Mouse (Mus musculus) left cerebral cortex, postnatal 14 days (tissue): Measurements from ENCODE around the gene Rhbdd3. TPM values are rescaled to one million over a fixed set of nuclear protein-coding genes. Genes with fewer than 3 reads are reported as not detected.
"Not testable (repeated sequence)": the region's sequence is repeated elsewhere in the genome, so short reads cannot be mapped to it uniquely, and the experiment has no call there.

Experiments
- DNase-seq, 2 experiments: peaks; one replicate each; pipeline ENCODE4 v3.0.0; 2021 to 2022; ENCODE audit warnings: low spot score in 2 of 2, mixed read lengths in 1 of 2
- intact Hi-C: fragments of 180-260 bp; cut with DNase I; formaldehyde crosslinking; loops from one replicate; pipeline ENCODE4 v1.15.1; 2025
- total RNA-seq, 2 experiments: library from RNA; stranded (reverse); gene quantifications; 2 replicates each; pipeline ENCODE4 v1.2.3; 2021

The Rhbdd3 gene
- total RNA-seq, 2 experiments from 2014 or later: 21.7 to 24.6 TPM

DNA sequence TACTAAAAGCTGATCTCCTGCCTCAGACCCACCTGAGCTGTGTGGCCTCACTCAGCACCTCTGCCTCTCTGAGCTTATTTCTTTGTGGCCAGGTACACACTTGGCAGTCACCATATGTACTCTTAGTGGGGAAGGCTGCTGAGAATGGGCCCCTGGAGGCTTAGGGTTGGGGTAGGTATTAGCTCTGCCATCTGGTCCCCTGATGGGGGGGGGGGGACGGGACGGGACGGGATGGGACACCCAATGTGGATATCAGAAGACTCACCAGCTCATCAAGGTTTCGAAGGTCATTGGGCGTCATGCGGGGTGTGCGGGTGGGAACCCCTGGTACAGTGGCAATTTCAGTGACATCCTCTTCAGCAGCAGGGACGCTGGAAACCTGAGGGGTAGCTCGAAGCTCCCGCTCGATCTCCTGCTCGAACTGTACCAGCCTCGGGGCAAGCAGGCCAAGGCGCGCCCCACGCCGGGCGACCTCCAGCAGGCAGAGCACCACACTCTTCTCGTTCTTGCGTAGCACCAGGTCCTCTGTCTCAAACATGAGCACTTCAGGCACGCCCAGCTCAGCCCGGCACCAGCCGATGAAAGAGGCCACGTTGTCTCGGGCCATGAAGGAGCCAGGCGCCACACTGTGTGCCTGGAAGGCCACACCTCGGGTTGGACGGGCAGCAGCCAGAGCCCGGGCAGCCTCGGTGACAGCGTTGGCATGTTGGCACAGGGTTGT is 35.0 kb upstream of the Rhbdd3 start:
- intact Hi-C loops: loop anchor here (2.0 kb wide), 1 partner anchor 47 kb away; no protein-coding TSS in a partner anchor
- DNase-seq: peak; percentile 18 to 42

DNA sequence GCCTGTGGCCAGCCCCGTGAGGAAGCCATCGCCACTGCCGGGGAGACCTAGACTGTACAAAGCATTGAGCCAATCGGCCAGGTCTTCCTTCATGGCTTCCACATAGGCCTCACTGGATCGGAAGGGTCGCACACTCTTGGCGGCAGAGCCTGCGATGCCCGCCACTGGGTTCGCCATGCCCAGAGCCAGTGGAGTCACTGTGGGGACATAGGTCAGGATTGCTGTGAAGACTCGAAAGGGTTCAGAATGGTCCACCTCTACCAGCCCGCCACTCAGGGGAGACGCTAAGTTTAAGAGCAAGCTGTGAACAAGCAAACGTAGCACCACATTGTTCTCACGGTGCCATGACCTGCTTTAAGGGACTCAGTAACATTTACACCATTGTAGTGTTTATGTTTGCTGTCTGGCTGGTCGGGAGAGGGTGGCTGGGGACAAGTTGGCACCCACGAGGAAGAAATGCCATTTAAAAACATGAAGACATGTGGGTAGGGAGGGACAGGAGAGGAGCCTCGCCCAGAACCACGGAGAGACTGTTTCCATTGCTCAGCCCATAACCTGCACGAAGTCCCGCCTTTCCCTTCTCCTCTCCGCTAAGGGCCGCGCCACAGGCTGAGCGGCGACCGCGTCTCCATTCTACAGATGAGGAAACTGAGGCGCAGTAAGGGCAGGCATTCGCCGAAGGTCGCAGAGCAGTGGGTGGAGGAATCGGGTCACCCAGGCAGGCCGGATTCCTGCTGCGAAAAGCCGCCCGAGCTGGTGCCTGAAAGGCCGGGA is 34.3 kb upstream of the Rhbdd3 start:
- DNase-seq: peak; percentile 37 to 62
- intact Hi-C loops: loop anchor here (2.0 kb wide), 1 partner anchor 48 kb away; no protein-coding TSS in a partner anchor

DNA sequence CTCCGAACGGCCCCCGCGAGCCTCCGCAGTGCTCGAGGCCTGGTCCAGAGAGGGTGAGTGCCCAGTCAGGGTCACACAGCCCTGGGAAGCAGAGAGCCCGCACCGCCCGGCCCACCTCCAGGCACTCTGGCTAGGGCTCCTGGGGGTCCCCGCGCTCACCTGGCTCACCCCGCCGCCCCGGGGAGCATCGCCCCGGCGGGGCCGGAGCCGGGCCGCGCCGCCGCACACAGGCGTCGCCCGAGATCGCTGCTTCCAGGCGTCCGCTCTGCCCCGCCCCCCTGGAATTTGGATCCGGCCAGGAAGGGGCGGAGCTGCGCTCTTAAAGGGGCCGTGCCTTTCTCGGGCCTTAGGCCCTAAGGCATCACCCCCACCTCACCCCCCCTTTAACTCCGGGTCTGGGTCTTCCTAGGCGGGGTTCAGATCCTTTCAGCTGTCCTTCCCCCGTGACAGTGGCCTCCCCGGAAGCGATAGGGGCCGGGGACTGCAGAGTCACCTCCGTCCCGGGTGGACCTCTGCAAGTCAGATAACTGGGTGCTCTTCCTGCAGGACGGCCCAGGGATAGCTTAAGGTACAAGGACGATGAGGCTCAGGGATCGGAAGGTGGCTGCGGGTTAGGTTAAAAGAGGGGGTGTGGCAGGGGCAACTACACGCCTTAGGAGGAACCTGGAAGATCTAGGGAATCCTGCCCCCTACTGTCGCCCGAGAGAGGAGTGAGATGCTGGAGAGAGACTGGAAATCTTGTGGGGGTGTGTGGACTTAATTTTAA is 33.5 kb upstream of the Rhbdd3 start, which contains the start of gene Gas2l1:
TSS of gene Gas2l1 (minus strand) at position 272 of the 766 bp plus-strand sequence.
- DNase-seq: peak; percentile 88 to 89
- intact Hi-C loops: loop anchor here (2.0 kb wide), 1 partner anchor 48 kb away; no protein-coding TSS in a partner anchor

DNA sequence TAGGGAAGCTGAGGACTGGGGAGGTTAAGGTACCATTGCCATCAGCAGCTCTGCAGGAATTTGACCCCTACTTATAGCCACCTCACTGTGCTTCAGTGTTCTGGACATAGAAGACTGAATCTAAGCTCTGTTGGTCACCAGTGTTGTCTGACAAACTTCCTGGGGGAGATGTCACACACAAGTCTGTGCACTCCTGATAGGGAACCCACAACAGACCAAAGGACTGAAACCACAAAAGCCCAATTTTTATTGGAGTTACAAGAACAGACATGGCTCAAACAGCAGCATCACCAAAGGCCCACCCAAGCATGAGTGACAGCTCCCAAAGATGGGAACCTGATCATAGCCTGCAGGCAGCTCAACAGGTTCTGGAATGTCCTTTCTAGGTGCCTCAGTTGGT is 31.7 kb upstream of the Rhbdd3 start:
- intact Hi-C loops: no loop called here
- DNase-seq: no peak

DNA sequence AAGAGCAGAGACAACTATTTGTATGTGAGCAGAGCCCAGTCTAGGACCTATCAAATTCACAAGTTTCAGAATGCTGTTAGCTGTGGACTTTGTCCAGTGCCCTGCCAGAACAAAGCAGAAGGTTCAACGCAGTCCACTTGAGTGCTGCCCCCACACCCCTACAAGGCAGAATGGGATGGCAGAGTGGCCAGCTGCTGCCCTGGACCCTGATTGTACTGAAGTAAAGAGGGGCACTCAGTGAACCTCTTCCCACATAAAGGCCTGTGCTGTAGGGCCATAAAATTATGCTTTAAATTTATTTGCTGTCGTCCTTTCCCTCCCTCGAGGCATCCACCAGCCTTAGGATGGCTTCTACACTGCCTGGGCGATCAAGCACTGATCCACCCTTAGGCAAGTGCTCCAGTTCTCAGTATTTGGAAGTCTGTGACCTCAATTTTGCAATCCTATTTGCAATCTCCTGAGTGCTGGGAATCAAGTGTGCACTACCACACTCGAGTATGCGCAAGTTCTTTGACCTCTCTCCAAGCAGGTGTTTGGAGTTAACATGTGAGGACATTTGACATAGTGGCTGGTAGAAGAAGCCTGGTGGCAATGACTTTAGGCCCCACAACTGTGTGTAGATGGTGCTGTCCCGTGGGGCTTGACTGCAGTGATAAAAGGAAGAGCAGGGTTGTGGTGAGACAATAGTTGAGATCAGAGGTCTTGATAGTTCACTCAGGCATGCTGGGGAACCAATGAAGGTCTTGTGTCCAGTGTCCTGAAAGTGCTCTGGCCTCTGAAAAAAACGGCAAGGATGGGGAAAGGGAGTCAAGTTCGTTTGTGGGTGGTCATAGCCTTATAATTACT is 30.4 kb upstream of the Rhbdd3 start:
- intact Hi-C loops: no loop called here
- no peak for DNase-seq

DNA sequence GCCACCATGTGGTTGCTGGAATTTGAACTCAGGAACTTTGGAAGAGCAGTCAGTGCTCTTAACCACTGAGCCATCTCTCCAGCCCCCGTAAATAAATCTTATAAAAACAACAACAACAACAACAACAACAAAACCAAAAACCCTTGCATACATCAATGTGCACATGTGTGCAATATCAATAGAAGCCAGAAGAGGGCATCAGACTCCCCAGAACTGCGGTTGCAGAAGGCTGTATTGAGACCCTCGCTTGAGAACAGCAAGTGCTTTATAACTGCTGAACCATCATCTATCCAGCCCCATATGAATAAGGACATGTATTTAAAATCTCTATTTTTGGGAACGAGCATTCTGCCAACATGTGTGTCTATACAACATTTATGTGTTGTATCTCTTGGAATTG is 23.8 kb upstream of the Rhbdd3 start:
- intact Hi-C loops: no loop called here
- peak in 1 of 2 experiments; percentile 59 for DNase-seq

DNA sequence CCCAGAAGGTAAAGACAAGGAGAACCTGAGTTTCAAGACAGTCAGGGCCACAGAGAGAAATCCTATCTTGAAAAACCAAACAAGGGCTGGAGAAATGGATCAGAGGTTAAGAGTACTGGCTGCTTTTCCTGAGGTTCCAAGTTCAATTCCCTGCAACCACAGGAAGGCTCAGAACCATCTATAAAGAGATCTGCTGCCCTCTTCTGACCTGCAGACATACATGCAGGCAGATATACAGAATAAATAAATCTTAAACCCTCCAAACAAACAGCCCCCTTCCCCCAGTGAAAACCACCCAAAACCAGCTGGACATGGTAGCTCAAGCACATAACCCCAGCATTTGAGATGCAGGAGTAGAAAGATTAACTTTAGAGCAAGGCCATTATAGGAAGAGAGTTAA is 23.0 kb upstream of the Rhbdd3 start:
- intact Hi-C loops: no loop called here
- no peak for DNase-seq

DNA sequence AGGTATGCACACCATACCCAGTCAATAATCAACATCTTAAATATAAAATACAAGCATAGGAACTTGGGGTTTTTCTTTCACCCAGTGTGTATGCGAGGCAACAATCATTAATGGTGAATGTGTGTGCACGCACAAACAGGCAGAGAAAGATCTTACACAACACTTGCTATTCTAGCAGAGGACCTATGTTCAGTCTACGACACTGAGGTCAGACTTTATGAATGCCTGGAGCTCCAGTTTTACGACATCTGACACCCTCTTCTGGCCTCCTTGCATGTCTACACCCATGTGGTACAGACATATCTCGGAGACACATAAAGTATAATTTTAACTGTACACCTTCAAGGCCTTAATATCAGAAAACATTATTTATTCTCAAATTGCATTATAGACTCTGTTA is 21.9 kb upstream of the Rhbdd3 start:
- intact Hi-C loops, DNase-seq: not testable (repeated sequence)

DNA sequence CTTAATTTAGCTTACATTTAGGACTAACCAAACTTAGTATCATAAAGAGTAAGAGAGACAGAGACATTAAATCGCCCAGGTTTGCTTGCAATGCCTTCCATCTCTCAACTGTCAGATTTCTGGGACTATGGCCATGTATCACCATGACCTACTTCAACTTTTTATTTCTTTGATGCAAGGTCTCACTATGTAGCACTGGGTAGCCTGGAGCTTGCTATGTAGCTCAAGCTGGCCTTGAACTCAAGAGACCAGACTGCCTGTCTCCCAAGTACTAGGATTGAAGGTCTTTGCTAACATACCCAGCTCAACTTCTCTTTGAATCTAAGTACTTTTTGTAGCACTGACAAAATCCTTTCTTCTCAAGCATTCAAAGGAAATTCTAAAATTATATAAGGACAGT is 9.6 kb upstream of the Rhbdd3 start:
- intact Hi-C loops: loop anchor here (10.0 kb wide), 1 partner anchor 184 kb away; no protein-coding TSS in a partner anchor
- no peak for DNase-seq

DNA sequence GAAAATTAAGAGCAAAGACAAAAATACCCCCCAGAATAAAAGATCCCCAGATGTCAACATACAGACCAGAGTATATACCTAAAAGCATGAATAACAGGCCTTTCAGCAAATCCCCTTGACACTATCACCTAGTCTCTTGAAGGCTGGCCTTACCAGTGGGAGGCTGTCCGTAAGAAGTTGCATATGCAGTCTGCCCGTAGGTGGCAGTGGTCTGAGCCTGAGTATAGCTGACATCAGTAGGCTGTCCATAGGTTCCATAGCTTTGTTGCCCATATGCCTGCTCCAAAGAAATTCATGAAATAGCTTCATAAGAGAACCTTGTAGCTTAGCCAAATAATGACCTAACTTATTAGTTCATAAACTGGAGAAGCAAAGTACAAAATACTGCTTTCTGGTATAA is 7.0 kb upstream of the Rhbdd3 start:
- intact Hi-C loops: no loop called here
- no peak for DNase-seq

DNA sequence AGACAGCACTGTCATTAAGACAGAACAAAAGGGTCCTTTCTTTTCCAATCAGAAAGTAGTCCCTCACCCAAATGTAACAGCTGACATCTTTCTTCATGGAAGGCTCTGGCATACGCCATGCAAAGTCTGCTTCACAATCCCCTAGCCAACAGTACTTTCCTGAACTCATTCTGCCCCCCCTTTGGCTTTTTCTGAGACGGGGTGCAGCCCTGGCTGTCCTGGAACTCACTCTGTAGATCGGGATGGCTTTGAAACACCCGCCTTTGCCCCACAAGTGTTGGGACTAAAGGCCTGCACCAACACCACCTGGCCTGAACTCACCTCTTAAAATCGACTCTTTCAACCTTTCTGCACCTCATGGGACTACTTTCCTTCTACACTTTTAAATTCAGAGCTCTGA is 2.8 kb upstream of the Rhbdd3 start:
- intact Hi-C loops: no loop called here
- DNase-seq: peak in 1 of 2 experiments; percentile 2

DNA sequence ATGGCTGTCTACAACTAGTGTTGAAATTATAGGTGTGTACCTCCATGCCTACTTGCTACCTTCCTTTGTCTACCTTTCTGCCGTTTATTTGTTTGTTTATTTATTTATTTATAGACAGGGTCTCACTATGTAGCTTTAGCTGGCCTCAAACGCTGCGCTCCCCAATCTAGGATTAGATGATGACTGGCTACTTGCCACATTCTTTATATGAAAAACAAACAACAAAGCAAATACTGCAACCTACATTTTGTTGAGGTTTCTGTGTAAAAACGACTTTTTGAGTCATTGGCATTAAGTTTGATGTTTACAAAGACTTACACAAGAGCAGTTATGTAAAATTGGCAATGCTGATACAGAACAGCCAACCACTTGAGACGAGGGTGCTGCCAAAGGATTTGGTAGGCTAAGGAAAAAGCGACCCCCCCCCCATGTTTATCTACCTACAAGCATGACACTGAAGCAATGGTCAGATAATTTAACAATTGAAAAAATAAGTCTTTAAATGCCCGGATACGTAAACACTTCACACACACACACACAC is 2.2 kb upstream of the Rhbdd3 start:
- peak in 1 of 2 experiments; percentile 5 for DNase-seq
- intact Hi-C loops: no loop called here

DNA sequence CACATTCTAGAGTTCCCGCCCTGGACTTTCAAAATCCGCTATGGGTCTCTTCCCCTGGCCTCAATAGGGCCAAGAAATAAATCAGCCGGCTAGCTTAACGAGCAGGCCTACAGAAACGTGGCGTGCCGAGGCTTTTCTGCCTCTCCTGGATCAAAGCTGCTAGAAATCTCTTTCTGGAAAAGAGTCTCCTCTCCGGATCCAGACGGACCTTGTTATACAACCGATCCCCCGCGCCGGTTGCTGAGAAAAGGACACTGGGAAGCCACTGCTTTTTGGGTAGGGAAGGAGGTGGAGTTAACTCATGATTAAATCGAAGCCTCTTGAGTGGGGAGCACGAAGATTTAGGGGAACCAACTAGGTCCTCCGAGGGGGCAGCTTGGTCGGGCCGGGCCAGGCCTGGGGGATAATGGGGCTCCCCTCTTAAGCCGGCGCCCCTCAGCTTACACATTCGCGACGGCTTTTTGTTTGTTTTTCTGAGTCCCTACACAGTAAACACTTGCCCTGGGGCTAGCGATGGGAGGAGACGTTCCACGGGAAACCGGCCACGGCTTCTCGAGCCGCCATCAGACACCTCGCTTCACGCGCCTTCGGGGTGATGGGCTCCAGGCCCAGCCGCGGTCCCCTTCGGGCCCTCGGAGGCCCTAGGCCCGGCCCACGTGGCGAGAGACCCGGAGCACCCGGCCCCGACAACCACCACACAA is 541 bp upstream of the Rhbdd3 start:
- DNase-seq: peak; percentile 55 to 65
- intact Hi-C loops: no loop called here

DNA sequence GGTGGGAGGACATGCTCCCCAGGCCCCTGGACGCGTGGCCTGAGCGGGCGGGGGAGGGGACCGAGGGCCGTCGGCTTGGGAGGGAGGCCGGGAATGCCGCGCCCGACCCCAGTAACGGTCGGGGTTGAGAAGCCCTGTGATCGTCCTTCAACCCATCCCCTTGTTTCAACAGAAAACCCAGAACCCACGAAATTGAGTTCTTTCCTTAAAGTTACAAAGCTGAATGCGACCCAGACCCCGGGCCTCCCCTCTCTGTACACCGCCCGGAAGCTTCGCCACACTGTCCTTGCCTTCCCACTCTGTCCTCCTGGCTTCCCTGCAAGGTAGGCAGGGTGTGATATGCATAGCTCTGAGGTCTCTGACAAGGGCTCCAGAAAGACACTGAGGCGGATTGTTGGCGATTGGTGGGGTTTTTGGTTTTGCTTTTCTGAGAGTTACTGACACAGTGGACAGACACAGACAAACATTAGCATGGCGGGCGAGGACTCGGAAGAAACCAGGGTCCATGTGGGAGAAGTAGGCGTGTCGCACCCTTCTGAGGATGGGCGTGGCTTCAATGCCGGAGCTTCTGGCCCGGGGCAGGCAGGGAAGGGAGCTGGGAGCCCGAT is 954 bp downstream of the Rhbdd3 start:
- DNase-seq: peak; percentile 77 to 78
- intact Hi-C loops: no loop called here

DNA sequence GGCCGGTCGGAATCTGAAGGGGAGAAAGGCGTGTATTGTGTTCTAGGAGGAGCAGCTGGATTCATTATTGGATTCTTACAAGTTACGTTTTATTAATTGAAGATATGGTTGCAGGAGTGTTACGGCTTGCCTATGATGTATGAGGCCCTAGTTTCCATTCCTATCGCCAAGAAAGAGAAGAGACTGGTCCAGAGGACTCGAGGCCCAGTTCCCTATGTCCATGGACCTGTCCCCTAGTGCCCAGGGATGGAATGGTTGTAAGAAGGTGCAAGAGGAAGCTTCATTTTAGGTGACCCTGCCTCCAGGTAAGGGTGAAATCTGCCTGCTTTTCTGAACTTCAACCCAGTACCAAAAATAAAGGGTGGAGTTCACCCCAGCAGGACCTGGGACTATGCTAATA is 1.6 kb downstream of the Rhbdd3 start:
- intact Hi-C loops: no loop called here
- no peak for DNase-seq

DNA sequence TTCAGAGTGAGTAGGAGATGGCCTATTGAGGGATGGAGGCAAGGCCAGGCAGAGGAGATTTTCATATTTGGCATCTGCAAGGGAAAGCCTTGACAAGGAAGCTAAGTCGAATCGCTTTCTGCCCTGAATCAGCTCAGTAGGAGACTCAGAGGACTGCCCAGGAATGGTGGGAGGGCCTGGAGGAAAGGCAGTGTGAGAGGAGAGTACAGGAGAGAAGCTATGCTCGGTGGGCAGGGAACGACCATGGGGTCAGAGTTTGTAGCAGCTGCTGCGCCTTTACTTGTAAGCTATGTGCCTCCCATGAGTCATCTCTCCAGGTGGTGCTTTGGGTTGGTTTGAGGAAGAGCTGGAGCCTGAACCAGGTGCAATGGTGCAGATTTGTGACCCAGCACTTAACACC is 2.1 kb downstream of the Rhbdd3 start:
- intact Hi-C loops: no loop called here
- no peak for DNase-seq

DNA sequence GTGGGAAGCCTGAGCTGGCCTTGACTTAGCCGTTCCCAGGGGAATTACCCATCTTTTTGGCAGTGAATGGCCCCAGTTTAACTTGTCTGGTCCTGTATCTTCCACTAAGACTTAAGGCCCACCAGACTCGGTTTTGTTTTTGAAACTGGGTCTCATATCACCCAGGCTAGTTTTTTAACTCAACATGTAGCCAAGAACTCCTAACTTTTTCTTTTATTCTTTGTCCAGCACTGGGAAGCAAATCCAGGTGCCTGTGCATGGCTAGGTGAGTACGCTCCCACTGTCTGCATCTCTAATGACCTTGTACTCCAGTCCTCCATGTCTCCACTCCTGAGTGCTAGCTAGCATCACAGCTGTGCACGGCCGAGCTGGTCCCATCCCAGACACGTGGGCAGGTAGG is 2.9 kb downstream of the Rhbdd3 start:
- intact Hi-C loops: no loop called here
- DNase-seq: no peak

DNA sequence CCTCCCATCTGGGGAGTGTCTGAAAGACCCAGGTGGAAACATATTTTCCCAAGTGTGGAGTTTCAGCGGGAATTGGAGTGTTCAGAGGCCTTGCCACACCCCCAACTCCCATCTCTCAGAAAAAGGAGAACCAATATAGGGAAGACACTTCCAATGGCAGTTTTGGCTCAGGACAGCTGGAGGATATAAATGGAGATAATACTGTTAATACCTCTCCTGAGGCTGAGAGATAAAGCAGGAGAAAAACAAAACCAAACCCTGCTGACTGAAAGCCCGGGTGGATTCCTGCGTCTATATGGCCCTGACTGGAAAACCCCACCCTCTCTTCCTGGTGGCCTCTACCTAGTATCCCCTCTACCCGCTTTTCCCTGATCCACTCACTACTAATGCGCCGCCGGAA is 3.7 kb downstream of the Rhbdd3 start:
- intact Hi-C loops: no loop called here
- no peak for DNase-seq
